Mouse (Mus musculus): Measurements from ENCODE around the gene Shroom3.

Shroom3 gene

DNA sequence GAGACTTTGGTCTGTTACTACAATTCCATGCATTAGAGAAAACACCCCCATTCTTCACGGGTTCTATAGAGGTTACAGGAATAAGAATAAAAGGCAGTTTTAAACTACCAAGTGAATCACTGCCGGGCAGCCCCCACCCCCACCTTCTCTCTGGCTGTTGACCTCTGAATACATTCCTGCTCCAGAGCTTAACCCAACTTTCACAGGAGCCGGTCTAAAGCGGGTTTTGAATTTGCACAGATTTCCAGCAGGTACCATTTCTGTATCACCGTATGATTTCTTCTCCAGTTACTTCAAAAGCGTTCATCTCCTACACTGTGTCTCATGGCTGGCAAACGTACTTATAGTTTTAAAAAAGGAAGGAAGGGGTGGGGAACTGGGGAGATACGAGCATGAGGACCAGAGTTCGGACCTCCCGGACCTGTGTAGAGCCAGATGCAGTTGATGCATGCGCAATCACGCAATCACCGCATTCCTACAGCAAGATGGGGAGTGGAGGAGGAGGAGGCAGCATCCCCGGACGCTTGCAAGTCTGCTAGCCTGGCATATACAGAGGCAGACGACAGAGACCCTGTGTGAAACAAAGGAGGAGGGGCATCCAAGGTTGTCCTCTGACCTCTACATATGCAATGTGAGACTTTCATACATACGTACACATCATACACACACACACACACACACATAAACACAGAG, 15.7 kb downstream of the Shroom3 start:
- DNase-seq = no peak

DNA sequence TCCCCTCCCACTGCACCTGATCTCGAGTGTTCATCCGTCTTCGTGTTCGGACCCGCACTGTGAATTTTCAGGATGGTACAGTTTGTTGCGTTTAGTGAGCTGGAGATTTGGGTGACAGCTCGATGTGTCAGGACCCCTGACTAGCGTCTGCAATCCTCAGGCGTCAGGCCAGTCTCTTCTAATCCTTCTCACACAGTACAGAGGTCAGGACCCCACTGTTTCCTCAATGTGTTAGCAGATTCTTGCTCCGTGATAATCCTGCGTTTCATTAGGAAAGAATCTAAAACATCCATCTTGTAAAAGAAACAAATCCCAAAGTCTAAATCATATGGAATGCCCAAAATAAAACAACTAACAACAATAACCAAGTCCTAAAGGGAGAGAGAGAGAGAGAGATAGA, 18.5 kb downstream of the Shroom3 start:
- no peak for DNase-seq

DNA sequence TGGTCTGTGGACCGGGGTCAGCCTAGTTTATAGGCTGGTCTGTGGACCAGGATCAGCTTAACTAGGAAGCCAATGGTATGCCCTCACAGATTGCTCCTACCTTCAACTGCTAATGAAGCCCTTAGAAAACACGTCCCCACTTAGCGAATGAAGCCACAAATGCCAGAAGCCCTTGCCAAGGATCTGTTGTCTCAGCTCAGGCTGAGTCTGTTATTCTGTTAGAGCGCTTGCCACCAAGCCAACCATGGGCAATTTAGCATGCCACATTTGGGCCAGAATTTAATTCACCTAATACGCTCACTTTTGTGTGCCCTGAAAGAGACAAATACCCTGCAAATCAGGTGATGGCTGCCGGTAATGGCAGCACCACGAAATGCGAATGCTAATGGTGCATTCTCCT, 20.4 kb downstream of the Shroom3 start:
- no peak for DNase-seq

DNA sequence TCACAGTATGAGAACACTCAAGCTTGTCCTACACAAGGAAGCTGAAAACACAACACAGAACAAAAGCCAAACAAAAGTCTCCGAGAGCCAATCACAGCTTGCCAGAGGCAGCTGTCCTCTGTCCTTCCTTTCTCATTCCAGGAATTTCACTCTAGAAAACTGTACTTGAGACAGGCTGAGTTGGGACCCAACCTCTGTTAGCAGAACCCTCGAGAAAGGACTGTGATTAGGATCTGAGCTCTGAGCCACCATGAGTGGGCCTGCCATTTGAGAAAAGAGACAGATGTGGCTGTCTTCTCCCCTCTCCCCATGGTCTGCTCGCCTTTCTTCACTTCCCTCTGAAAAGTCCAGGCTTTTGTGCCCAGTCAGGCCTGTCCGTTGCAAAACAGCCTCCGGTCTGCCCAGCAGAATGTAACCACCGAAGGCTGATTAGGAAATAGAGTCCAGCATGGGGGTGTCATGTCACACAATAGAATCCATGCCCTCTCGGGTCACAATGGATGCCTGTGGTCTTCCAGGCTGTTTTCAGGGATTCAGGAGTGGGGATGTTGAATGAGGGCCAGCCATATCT, 24.8 kb downstream of the Shroom3 start:
- no peak for DNase-seq

- no peak for DNase-seq
These were observed 27.5 kb downstream of the Shroom3 start for GRCm38 (mm10) chr5:92710779-92711178.

DNA sequence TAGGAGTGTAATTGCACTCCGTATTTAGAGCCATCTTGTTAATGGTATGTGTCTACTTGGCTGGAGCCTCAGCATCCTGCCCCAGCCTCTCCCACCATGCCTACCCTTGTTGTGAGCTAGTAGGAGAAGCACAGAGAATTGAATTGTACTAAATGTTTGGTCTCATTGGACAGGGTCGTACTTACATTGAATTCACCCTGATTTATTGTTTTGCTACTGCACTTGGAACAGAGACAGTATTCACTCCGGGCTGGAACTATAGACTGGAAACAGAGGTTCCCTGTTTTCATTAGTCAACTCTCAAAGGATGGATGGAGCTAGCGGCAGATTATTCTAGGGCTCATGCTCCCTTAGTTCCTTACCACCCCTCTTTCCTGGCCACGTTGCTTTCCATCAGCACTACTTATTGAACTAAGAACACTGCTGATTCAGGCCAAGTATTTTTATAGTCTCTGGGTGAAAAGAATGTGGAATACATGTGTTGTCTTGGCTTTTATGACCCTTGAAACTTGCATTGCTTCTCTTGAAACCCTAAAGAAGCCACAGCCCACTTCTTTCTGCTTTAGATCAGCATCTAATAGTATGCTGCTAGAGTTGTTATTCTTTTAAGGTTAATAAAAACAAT, 28.5 kb downstream of the Shroom3 start:
- DNase-seq = no peak

DNA sequence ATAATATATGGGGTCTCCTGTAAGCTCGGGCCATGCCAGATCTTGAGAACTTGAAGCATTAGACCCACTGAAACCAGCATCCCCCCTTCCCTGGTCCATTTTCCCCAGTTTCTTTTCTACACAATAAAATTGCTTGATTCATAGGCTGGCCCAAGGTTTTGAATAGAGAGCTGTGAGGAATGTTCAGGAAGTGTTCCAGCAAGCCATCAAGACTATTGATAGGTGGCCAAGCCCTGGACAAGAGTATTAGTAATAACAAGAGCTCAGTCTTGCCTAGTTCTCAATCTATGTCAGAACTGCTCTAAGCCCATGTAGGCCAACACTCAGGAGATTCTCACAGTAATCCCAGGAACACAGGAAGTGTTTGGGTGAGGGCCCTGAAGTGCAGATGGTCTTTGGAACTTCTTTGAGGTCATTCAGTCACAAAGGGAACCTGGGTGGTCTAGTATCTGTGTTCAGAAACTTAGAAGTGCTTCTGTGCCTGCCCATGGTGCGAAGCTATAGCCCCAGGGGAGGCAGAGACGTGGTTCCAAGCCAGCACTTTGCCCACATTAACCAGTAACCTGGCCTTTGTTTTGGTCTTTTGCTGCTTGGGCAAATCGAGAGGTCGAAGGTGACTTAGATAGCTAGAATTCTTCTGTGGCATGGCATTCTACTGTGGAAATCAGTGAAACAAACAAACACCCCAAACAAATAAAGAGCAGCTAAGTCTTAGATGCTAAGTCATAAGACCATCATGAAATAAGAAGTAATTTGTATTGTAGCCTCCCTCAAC, 29.6 kb downstream of the Shroom3 start:
- no peak for DNase-seq

DNA sequence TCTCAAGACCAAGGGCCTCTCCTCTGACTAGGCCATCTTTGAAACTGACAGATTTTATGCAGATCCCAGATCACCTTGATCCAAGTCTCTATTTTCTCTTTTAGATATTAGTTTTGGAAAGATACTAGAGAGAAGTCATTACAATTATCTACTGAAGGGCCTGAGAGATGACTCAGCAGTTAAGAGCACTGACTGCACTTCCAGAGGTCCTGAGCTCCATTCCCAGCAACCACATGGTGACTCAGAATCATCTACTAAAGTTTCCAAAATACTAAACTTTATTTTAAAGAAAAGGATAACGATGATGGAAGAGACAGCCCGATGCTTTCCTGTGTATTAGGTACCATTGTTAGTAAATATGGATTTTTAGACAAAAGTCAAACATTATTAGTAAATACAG, 31.7 kb downstream of the Shroom3 start:
- DNase-seq = no peak

DNA sequence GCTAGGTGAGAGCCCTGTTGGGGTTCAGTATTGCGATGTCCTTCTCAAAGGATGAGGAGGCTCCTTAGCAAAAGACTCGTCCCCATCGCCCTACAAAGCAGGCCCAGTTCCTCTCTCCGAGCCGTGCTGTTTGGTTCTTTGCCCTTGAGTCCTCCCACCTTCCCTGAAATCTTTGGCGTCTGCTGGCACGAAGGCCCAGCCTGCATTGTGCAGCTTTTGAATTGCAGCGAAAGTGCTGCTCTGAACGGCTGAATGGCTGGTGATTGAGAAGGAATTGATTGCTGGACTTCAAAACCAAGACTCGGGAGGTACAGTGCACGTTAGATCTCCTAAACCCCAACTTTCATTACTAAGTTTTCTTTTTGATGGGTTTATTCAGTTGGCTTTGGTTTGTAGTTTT, 32.1 kb downstream of the Shroom3 start:
- no peak for DNase-seq

DNA sequence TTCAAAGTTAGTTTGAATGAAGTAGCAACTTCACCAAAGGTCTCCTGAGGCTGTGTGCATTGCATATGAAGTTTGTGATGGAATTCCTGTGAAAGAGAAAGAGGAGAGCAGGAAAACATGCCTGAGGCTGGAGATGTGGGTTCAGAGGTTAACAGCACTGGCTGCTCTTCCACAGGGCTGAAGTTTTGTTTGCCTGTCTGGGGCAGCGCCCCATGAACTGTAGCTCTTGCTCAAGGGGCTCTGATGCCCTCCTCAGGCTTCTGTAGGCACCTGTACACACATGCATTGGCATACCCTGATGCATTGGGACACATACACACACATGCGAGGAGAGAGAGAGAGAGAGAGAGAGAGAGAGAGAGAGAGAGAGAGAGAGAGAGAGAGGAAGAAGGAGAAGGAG, 32.7 kb downstream of the Shroom3 start:
- DNase-seq = no peak

- no peak for DNase-seq
These were observed 34.6 kb downstream of the Shroom3 start for GRCm38 (mm10) chr5:92717666-92718360.

GRCm38 (mm10) chr5:92718856-92719255, 35.6 kb downstream of the Shroom3 start:
- no peak for DNase-seq

- no peak for DNase-seq
These were observed 38.4 kb downstream of the Shroom3 start for GRCm38 (mm10) chr5:92721610-92722009.

- DNase-seq = peak; percentile 25
These were observed 42.7 kb downstream of the Shroom3 start for GRCm38 (mm10) chr5:92725935-92726334.

DNA sequence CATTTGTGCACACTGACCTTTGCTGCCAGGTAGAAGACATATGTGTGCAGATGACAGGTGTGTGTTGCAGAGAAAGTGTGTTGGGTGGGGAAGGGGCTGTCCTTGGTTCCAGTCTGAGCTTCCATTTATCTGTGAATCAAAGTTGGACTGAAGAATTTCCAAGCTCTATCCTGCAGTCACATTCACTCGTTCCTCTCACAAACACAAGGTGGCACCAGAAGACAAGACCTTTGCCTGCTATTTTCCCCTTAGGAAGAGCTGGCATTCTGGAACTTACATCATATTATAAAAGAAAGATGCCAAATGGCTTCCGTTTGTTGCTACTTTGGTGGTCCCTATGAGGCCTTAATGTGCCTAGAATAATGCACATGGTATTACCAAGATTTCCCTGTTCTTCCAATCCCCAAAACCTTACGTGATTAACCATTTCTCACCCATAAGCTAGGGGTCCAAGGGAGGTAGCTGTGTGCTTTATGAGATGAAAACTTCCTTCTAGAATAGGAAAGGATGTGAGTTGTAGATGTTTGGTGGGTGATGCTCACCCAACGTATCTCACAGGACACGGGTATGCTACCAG, 45.1 kb downstream of the Shroom3 start:
- DNase-seq = peak; percentile 57

- DNase-seq = no peak
These were observed 46.0 kb downstream of the Shroom3 start for GRCm38 (mm10) chr5:92729221-92729620.

DNA sequence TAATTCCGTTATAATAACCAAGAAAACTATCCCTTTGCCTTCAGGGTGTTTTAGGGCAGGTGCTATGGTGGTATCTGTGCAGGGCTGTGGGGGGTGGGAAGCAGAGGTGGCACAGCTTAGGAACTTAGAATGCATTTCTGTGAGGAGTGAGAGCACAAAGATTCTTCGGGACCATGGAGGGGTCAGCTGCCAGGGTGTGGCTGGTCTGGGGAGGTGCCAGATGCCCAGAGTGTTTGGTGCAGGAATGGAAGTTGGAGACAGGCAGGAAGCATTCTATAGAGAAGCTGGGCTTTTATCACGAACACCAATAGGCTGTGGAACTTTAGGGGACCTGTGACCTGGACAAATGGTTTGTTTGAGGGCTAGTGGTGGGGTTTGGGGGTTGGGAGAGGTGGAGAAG, 58.6 kb downstream of the Shroom3 start:
- no peak for DNase-seq

DNA sequence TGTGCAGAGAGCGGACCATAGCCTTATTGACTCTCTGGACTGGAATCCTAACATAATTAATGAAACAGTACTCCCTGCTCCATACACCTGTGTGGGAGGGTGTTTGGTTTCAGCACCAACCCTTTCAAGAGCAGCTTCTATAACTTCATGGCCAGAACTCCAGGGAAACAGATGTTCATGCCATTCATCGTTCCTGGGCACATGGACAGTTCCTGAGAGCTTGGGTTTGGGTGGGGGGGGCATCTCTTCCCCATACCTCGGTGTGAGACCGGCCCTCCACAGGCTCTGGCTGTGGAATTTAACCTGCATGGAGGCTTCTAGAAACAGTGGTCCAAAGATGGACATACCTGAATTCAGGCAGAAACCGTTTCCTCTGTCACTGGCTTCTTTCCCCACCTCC, 59.5 kb downstream of the Shroom3 start:
- no peak for DNase-seq

GRCm38 (mm10) chr5:92745390-92746253, 62.4 kb downstream of the Shroom3 start:
- DNase-seq = no peak

DNA sequence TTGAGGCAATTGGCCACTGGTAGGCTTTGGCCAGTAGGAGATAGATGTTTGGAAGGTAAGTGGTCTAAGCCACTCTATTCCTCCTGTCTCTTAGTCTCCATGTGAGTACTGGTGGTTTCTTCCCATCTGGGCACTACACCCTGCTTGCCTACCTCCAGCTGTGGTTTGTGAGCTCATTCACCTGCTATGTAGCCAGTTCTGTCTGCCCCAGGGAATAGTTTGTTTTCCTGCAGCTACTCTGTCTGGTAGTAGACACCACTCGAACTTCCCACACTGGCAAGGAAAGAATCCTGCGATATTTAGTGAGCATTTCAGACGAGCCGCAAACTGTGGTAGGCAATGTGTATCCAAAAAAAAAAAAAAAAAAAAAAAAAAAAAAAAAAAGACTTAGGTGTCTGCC, 68.3 kb downstream of the Shroom3 start:
- no peak for DNase-seq

- no peak for DNase-seq
These were observed 72.1 kb downstream of the Shroom3 start for GRCm38 (mm10) chr5:92755241-92755775.
